Mouse (Mus musculus) cerebellum, adult 2 months (tissue): ENCODE measurements at regions not wholly inside any gene's neighbourhood (a gene's known extent, or its start where the extent isn't known, plus 50 kb on each side); places are given as distances from the start of the nearest gene placed in this dataset.

Experiments used
- CTCF ChIP-seq: fragments of 200-500 bp; IDR thresholded peaks from 2 replicates; pipeline ENCODE4 v1.5.1; 2011; ENCODE audit warnings: low read depth, mild to moderate bottlenecking, control low read depth, low read length, moderate library complexity, borderline replicate concordance; ENCODE audit not compliant: insufficient read depth
- POLR2A ChIP-seq: fragments of 200-500 bp; IDR thresholded peaks from 2 replicates; pipeline ENCODE4 v1.6.1; 2011; ENCODE audit warnings: low read length, control low read depth, borderline replicate concordance; ENCODE audit not compliant: insufficient read depth

DNA sequence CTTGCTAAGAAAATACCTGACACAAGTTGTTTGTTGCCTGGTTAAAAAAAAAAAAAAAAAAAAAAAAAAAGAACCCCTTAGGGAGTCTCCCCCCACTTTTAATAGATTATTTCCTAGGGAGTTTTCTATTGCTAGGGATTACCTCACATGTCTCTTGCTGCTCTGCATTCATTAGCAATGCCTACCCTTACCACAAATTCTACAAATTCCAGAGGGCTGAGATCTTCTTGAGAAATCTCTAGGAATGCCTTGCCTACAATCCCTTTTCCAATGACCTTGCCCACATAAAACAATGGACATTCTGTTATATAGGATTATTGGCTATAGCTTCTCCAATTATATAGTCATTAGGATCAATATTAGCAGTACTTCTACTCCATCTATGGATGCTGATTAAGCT lies 1216.2 kb downstream of the Efna5 start:
- TF ChIP-seq CTCF = no peak
- TF ChIP-seq POLR2A = no peak
